Comparison of ENCODE assay signal across 10 mouse cellular contexts in genomic region chr17:54158753-54159152, GRCm38 (mm10).
DNase-seq lines count a peak whose midpoint lies in the region; ATAC-seq and TF ChIP-seq lines count a peak whose summit lies in the region.
"Had no signal": no experiment of that assay in that cellular context is flagged by ENCODE, and none has a peak within 500 bp of the region (broad histone marks: within the 10 kb centered on the region; RNA-seq: fewer than 3 reads in every experiment).

No protein-coding gene starts in this region.

- H3K4me1 ChIP-seq in stomach, postnatal 0 days (replicated peaks; ENCODE audit: control insufficient read depth, insufficient read depth) = no peaks in the 10 kb centered on the region
- H3K4me1 ChIP-seq: embryonic facial prominence, embryonic 13.5 days; midbrain, embryonic 12.5 days had no signal

- H3K27me3 ChIP-seq in stomach, postnatal 0 days (ENCODE audit: control insufficient read depth, insufficient read depth, low read length) = no peaks in the 10 kb centered on the region
- H3K27me3 ChIP-seq: embryonic facial prominence, embryonic 13.5 days; midbrain, embryonic 12.5 days had no signal

- WGBS in stomach, postnatal 0 days = 19% methylated on average over 4 of the region's 4 CpGs

- H3K4me3 ChIP-seq in stomach, postnatal 0 days (ENCODE audit: low read depth, low read length) = no peak overlapping the region
- H3K4me3 ChIP-seq: embryonic facial prominence, embryonic 13.5 days; midbrain, embryonic 12.5 days had no signal

- peak; percentile 41 for TF ChIP-seq EP300 in stomach, postnatal 0 days (optimal IDR thresholded peaks at IDR 0.05)

- H3K4me2 ChIP-seq in stomach, postnatal 0 days (replicated peaks; ENCODE audit: low read depth) = no peak overlapping the region
- H3K4me2 ChIP-seq: embryonic facial prominence, embryonic 13.5 days; heart, embryonic 11.5 days; midbrain, embryonic 12.5 days had no signal

- no peak overlapping the region for H3K9ac ChIP-seq in stomach, postnatal 0 days (ENCODE audit: low read length)
- H3K9ac ChIP-seq: embryonic facial prominence, embryonic 13.5 days; midbrain, embryonic 12.5 days had no signal

- H3K36me3 ChIP-seq in stomach, postnatal 0 days (ENCODE audit: control insufficient read depth, insufficient read depth, low read length) = no peaks in the 10 kb centered on the region
- H3K36me3 ChIP-seq: embryonic facial prominence, embryonic 13.5 days; midbrain, embryonic 12.5 days had no signal

- peak; percentile 14 for DNase-seq in ovary, adult 18-20 months (ENCODE audit: low spot score)
- DNase-seq in ovary, postnatal 14 days (ENCODE audit: low spot score) = no peak
- peak; percentile 74 for DNase-seq in adrenal gland, postnatal 14 days
- DNase-seq in kidney, postnatal 25 days = peak; percentile 31 to 45
- no peak for DNase-seq in stomach, postnatal 0 days (ENCODE audit: low spot score)
- no peak for DNase-seq in left cerebral cortex, adult 18-20 months (ENCODE audit: low spot score in 2 of 2)
- DNase-seq in spleen, postnatal 4 days (ENCODE audit: low spot score in 2 of 2) = no peak

- no peak overlapping the region for H3K27ac ChIP-seq in stomach, postnatal 0 days (replicated peaks)
- H3K27ac ChIP-seq: embryonic facial prominence, embryonic 13.5 days; midbrain, embryonic 12.5 days had no signal

- no peaks in the 10 kb centered on the region for H3K9me3 ChIP-seq in stomach, postnatal 0 days (ENCODE audit: control insufficient read depth, low read length)
- H3K9me3 ChIP-seq: embryonic facial prominence, embryonic 13.5 days; midbrain, embryonic 12.5 days had no signal

- no peak for TF ChIP-seq CTCF in stomach, postnatal 0 days (IDR thresholded peaks at IDR 0.05; ENCODE audit: low read depth)

- peak; percentile 38; the same call in 1 of the 2 replicates for ATAC-seq in stomach, postnatal 0 days (ENCODE audit: low FRiP score, low TSS enrichment)

Comparison
In these comparisons a context has a peak if more than half of its experiments do, and no peak if none do; other contexts are left out.
1. DNase-seq: peak in ovary, adult 18-20 months (single experiment), adrenal gland, postnatal 14 days (single experiment) and kidney, postnatal 25 days (2 of 2); none in ovary, postnatal 14 days (single experiment), stomach, postnatal 0 days (single experiment), left cerebral cortex, adult 18-20 months (0 of 2) and spleen, postnatal 4 days (0 of 2).